Mouse (Mus musculus) kidney, adult 2 months (tissue): ENCODE measurements around the gene Dus2. TPM values are rescaled to one million over a fixed set of nuclear protein-coding genes. Genes with fewer than 3 reads are reported as not detected.
A peak's percentile ranks its signal among the peaks of the same experiment; 100 is the strongest.

Experiments
- DNase-seq: peaks from one replicate; pipeline ENCODE4 v3.0.0; 2021
- H3K27ac ChIP-seq: fragments of 200-500 bp; 2 replicates; pipeline ENCODE4 v1.5.1; 2012; ENCODE audit warnings: low read depth, low read length, control low read depth, inconsistent platforms; ENCODE audit not compliant: insufficient read depth
- H3K27me3 ChIP-seq: fragments of 200-500 bp; replicated peaks from 2 replicates; pipeline ENCODE4 v1.6.1; 2012; ENCODE audit warnings: mild to moderate bottlenecking, moderate library complexity, low read length, inconsistent platforms; ENCODE audit not compliant: control insufficient read depth, insufficient read depth
- H3K36me3 ChIP-seq: fragments of 200-500 bp; 2 replicates; pipeline ENCODE4 v1.6.1; 2012; ENCODE audit warnings: mild to moderate bottlenecking, moderate library complexity, low read length, inconsistent platforms; ENCODE audit not compliant: control insufficient read depth, insufficient read depth
- H3K4me1 ChIP-seq: fragments of 200-500 bp; 2 replicates; pipeline ENCODE4 v1.6.1; 2011; ENCODE audit warnings: low read length; ENCODE audit not compliant: control insufficient read depth, insufficient read depth
- H3K4me3 ChIP-seq: fragments of 200-500 bp; 2 replicates; pipeline ENCODE4 v1.5.1; 2011; ENCODE audit warnings: mild to moderate bottlenecking, low read depth, low read length, control low read depth; ENCODE audit not compliant: insufficient read depth
- CTCF ChIP-seq: fragments of 200-500 bp; conservative IDR thresholded peaks from 2 replicates; pipeline ENCODE4 v1.5.1; 2011; ENCODE audit warnings: low read depth, mild to moderate bottlenecking, control low read depth, low read length, moderate library complexity, mixed read lengths; ENCODE audit not compliant: insufficient read depth, insufficient read length
- POLR2A ChIP-seq: fragments of 200-500 bp; IDR thresholded peaks from one replicate; pipeline ENCODE4 v1.6.1; 2011; ENCODE audit warnings: low read depth, low read length, control low read depth
- WGBS: fragments of 180-500 bp; shearing (Covaris S2); methylation state at CpG from one replicate; pipeline ENCODE4 v1.1.7; 2018; 5-methylcytosine and 5-hydroxymethylcytosine counted together
- polyA plus RNA-seq: library from polyadenylated mRNA; depleted of rRNA; stranded (reverse); fragments of >200 nt; gene quantifications from 2 replicates; pipeline ENCODE4 v1.2.3, GENCODE M21; 2012

Dus2 gene
- polyA plus RNA-seq, 1 experiment = 11.6 TPM

- no peak overlapping the region for H3K27ac ChIP-seq
- WGBS = 92% methylated on average over 7 of the region's 7 CpGs
- H3K36me3 ChIP-seq = no peaks in the 10 kb centered on the region
- H3K27me3 ChIP-seq = no peaks in the 10 kb centered on the region
- no peak for DNase-seq
- no peak for TF ChIP-seq POLR2A
- TF ChIP-seq CTCF = no peak
- H3K4me1 ChIP-seq = peaks cover 10% of the 10 kb centered on the region; the same call in 1 of the 2 replicates
- no peak overlapping the region for H3K4me3 ChIP-seq
Observed at GRCm38 (mm10) chr8:106063046-106063445, 71.9 kb downstream of the Dus2 start.

- H3K27ac ChIP-seq = no peak overlapping the region
- TF ChIP-seq CTCF (no peak), POLR2A (no peak)
- H3K4me3 ChIP-seq = no peak overlapping the region
- no peaks in the 10 kb centered on the region for H3K27me3 ChIP-seq
- 94% methylated on average over 2 of the region's 2 CpGs for WGBS
- no peaks in the 10 kb centered on the region for H3K36me3 ChIP-seq
- DNase-seq = no peak
- H3K4me1 ChIP-seq = peaks cover 4% of the 10 kb centered on the region; the same call in 1 of the 2 replicates
Observed at GRCm38 (mm10) chr8:106066721-106067120, 75.6 kb downstream of the Dus2 start.

- Histone ChIP-seq H3K36me3 (no peaks in the 10 kb centered on the region), H3K4me1 (peaks cover 4% of the 10 kb centered on the region; the same call in 1 of the 2 replicates), H3K27ac (no peak overlapping the region), H3K27me3 (no peaks in the 10 kb centered on the region), H3K4me3 (no peak overlapping the region)
- DNase-seq = peak; percentile 15
- no peak for TF ChIP-seq CTCF
- no peak for TF ChIP-seq POLR2A
- 4% methylated on average over 1 of the region's 1 CpGs for WGBS
Observed at GRCm38 (mm10) chr8:106069565-106069964, 78.4 kb downstream of the Dus2 start.

GRCm38 (mm10) chr8:106072113-106072512 lies 81.0 kb downstream of the Dus2 start:
- no peaks in the 10 kb centered on the region for H3K36me3 ChIP-seq
- no peak overlapping the region for H3K27ac ChIP-seq
- no peaks in the 10 kb centered on the region for H3K27me3 ChIP-seq
- peaks cover 10% of the 10 kb centered on the region for H3K4me1 ChIP-seq
- DNase-seq = no peak
- no peak overlapping the region for H3K4me3 ChIP-seq
- TF ChIP-seq POLR2A = no peak

- no peak overlapping the region for H3K4me3 ChIP-seq
- peaks cover 12% of the 10 kb centered on the region for H3K4me1 ChIP-seq
- H3K27ac ChIP-seq = no peak overlapping the region
- no peaks in the 10 kb centered on the region for H3K36me3 ChIP-seq
- DNase-seq = no peak
- no peaks in the 10 kb centered on the region for H3K27me3 ChIP-seq
- TF ChIP-seq POLR2A = no peak
Observed at GRCm38 (mm10) chr8:106074236-106074635, 83.1 kb downstream of the Dus2 start.

GRCm38 (mm10) chr8:106074659-106075058 lies 83.5 kb downstream of the Dus2 start:
- no peak for TF ChIP-seq CTCF
- TF ChIP-seq POLR2A = no peak
- no peaks in the 10 kb centered on the region for H3K27me3 ChIP-seq
- H3K4me1 ChIP-seq = peaks cover 12% of the 10 kb centered on the region
- 80% methylated on average over 1 of the region's 1 CpGs for WGBS
- no peaks in the 10 kb centered on the region for H3K36me3 ChIP-seq
- H3K4me3 ChIP-seq = no peak overlapping the region
- no peak for DNase-seq
- no peak overlapping the region for H3K27ac ChIP-seq

- Histone ChIP-seq H3K4me3 (no peak overlapping the region), H3K27ac (no peak overlapping the region), H3K36me3 (no peaks in the 10 kb centered on the region), H3K4me1 (peaks cover 12% of the 10 kb centered on the region), H3K27me3 (no peaks in the 10 kb centered on the region)
- WGBS = 38% methylated on average over 9 of the region's 9 CpGs
- TF ChIP-seq POLR2A (no peak), CTCF (no peak)
- peak; percentile 62 for DNase-seq
Observed at GRCm38 (mm10) chr8:106075161-106075862, 84.2 kb downstream of the Dus2 start.

GRCm38 (mm10) chr8:106075863-106076174 lies 84.7 kb downstream of the Dus2 start:
- TF ChIP-seq POLR2A (no peak), CTCF (no peak)
- Histone ChIP-seq H3K4me1 (peaks cover 12% of the 10 kb centered on the region), H3K27ac (no peak overlapping the region), H3K36me3 (no peaks in the 10 kb centered on the region), H3K27me3 (no peaks in the 10 kb centered on the region), H3K4me3 (no peak overlapping the region)
- DNase-seq = no peak
- WGBS = 91% methylated on average over 5 of the region's 5 CpGs
